Mouse (Mus musculus): ENCODE measurements around the gene Add2.

- TF ChIP-seq CTCF (IDR thresholded peaks at IDR 0.05; ENCODE audit: low read depth), result no peak
- no peak for TF ChIP-seq EP300 (IDR thresholded peaks at IDR 0.05; ENCODE audit: low read depth)
Observed at GRCm38 (mm10) chr6:86059151-86059853, 30.8 kb downstream of the Add2 start.

All from liver, postnatal 0 days (tissue).